Mouse (Mus musculus) hindbrain, embryonic 16.5 days (tissue): ENCODE data around the gene Trappc13. TPM values are rescaled to one million over a fixed set of nuclear protein-coding genes. Genes with fewer than 3 reads are reported as not detected.
A peak's percentile ranks its signal among the peaks of the same experiment; 100 is the strongest.

Experiments used
- ATAC-seq: fragments of 200-750 bp; cut with Nextera tagmentation; 2 replicates; pipeline ENCODE4 v1.8.0; 2017; ENCODE audit warnings: moderate TSS enrichment, moderate library complexity
- H3K27ac ChIP-seq: fragments of 300-500 bp; sonication (generic); 2 replicates; pipeline ENCODE4 v1.5.1; 2014; ENCODE audit warnings: low read depth, mild to moderate bottlenecking, control low read depth, low read length, moderate library complexity
- H3K27me3 ChIP-seq: fragments of 300-500 bp; sonication (generic); replicated peaks from 2 replicates; pipeline ENCODE4 v1.6.1; 2014; ENCODE audit warnings: low read length; ENCODE audit not compliant: control insufficient read depth, insufficient read depth
- H3K36me3 ChIP-seq: fragments of 300-500 bp; sonication (generic); 2 replicates; pipeline ENCODE4 v1.6.1; 2014; ENCODE audit warnings: mild to moderate bottlenecking, low read length, moderate library complexity, mixed read lengths; ENCODE audit not compliant: control insufficient read depth, insufficient read depth
- H3K4me1 ChIP-seq: fragments of 300-500 bp; sonication (generic); 2 replicates; pipeline ENCODE4 v1.6.1; 2014; ENCODE audit warnings: low read depth, low read length; ENCODE audit not compliant: control insufficient read depth, insufficient read depth
- H3K4me2 ChIP-seq: fragments of 300-500 bp; sonication (generic); 2 replicates; pipeline ENCODE4 v1.6.1; 2014; ENCODE audit warnings: mild to moderate bottlenecking, low read length, control low read depth, moderate library complexity
- H3K4me3 ChIP-seq: fragments of 300-500 bp; sonication (generic); 2 replicates; pipeline ENCODE4 v1.5.1; 2014; ENCODE audit warnings: mild to moderate bottlenecking, low read length, control low read depth, moderate library complexity
- H3K9ac ChIP-seq: fragments of 300-500 bp; sonication (generic); 2 replicates; pipeline ENCODE4 v1.6.1; 2014; ENCODE audit warnings: low read depth, mild to moderate bottlenecking, control low read depth, low read length, moderate library complexity
- H3K9me3 ChIP-seq: fragments of 300-500 bp; sonication (generic); 2 replicates; pipeline ENCODE4 v1.6.1; 2014; ENCODE audit warnings: mild to moderate bottlenecking, low read length, moderate library complexity; ENCODE audit not compliant: control insufficient read depth
- WGBS: fragments of 180-500 bp; shearing (Covaris S2); extraction: QIAGEN DNeasy Blood & Tissue Kit; methylation state at CpG from one replicate; pipeline ENCODE4 v1.1.7; 2014; 5-methylcytosine and 5-hydroxymethylcytosine counted together
- polyA plus RNA-seq: library from polyadenylated mRNA; unstranded; fragments of >200 nt; fragmentation: Nextera tagmentation; extraction: Ambion mirVana; gene quantifications from 2 replicates; pipeline ENCODE4 v1.2.1, GENCODE M21; 2015

Gene Trappc13
- polyA plus RNA-seq, 1 experiment from 2014 or later: 55.0 TPM

DNA sequence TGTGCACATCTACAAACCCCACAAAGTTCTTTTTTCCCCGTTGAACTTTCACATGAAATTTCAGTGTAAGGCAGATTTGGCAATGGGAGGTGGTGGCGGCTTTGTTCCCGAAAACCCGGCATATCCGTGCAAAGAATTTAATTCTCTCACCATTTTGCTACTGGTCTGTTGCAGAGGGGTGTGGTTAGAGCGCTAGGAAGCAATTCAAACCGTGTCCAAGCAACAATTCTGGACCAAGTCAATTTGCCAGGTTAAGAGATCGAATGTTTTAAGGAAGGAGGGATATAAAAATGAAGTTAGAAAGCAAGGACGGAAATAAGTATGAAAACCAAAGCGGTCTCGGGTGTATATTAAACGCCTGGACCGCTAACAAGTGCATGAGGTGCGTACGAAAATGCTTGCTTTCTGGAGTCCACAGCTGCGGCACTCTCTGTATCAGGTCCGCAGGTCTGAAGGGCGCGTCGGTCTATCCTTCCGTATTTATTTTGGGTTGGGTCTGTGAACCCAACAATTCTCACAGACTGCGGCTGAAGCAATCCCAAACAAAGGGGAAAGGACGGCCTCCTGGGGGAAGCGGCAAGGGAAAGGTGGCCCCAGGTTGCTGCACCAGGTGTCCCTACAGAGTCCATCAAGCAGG, 69.5 kb downstream of the Trappc13 start:
- peak overlapping the region; percentile 86 for H3K27ac ChIP-seq
- peak overlapping the region; percentile 83 for H3K9ac ChIP-seq
- H3K9me3 ChIP-seq: no peaks in the 10 kb centered on the region
- peaks cover under 1% of the 10 kb centered on the region; the same call in 1 of the 2 replicates for H3K36me3 ChIP-seq
- WGBS: under 1% methylated on average over 24 of the region's 24 CpGs
- peaks cover 13% of the 10 kb centered on the region for H3K4me1 ChIP-seq
- peak overlapping the region; percentile 88 for H3K4me2 ChIP-seq
- peak overlapping the region; percentile 82 for H3K4me3 ChIP-seq
- H3K27me3 ChIP-seq: no peaks in the 10 kb centered on the region
- no peak for ATAC-seq

DNA sequence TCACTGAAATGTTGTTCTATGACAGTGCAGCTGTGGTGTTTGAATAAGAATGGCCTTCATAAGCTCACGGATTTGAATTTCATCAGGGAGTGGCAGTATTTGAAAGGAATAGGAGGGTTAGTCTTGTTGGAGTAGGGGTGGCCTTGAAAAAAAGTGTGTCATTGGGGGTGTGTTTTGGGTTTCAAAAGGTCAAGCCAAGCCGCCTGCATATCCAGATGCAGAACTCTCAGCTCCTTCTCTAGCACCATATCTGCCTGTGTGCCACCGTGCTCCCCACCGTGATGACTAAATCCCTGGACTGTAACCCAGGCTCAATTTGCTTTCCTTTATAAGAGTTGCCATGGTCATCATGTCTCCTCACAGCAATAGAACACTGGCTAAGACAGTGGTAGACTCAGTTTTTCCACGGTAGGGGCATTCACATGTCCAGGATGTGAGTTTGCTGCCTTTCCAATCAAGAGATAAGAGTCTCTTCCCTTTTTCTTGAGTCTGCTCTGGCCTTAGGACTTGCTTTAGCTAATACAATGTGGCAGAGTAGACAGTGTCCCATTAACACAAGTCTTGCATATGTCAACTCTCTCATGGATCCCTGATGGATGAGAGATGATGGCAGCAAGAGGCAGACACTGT, 76.5 kb downstream of the Trappc13 start:
- H3K27ac ChIP-seq: no peak overlapping the region
- H3K4me1 ChIP-seq: no peaks in the 10 kb centered on the region
- no peaks in the 10 kb centered on the region for H3K27me3 ChIP-seq
- no peak overlapping the region for H3K9ac ChIP-seq
- no peaks in the 10 kb centered on the region; the same call in 1 of the 2 replicates for H3K36me3 ChIP-seq
- H3K4me2 ChIP-seq: no peak overlapping the region
- H3K4me3 ChIP-seq: no peak overlapping the region
- no peaks in the 10 kb centered on the region for H3K9me3 ChIP-seq
- ATAC-seq: no peak
- WGBS: 93% methylated on average over 5 of the region's 5 CpGs

DNA sequence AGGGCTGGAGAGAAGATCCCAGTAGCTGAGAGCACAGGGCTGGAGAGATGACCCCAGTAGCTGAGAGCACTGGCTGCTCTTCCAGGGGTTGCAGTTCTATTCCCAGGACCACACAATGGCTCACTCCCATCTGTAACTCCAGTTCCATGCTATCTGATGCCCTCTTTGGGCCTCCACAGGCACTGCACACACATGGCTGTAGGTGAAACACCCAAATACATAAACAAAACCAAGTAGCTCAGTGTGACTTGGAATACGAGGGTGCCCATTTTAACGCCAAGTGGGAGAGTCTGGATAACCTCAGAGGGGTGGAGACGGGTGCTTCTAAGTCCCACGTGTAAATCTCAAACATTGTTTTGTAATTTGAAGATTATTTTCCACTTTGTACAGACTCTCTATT, 77.9 kb downstream of the Trappc13 start:
- no peak overlapping the region for H3K4me2 ChIP-seq
- ATAC-seq: no peak
- H3K4me3 ChIP-seq: no peak overlapping the region
- no peaks in the 10 kb centered on the region; the same call in 1 of the 2 replicates for H3K36me3 ChIP-seq
- no peaks in the 10 kb centered on the region for H3K27me3 ChIP-seq
- WGBS: 91% methylated on average over 4 of the region's 4 CpGs
- no peak overlapping the region for H3K27ac ChIP-seq
- H3K9me3 ChIP-seq: no peaks in the 10 kb centered on the region
- H3K9ac ChIP-seq: no peak overlapping the region
- no peaks in the 10 kb centered on the region for H3K4me1 ChIP-seq

DNA sequence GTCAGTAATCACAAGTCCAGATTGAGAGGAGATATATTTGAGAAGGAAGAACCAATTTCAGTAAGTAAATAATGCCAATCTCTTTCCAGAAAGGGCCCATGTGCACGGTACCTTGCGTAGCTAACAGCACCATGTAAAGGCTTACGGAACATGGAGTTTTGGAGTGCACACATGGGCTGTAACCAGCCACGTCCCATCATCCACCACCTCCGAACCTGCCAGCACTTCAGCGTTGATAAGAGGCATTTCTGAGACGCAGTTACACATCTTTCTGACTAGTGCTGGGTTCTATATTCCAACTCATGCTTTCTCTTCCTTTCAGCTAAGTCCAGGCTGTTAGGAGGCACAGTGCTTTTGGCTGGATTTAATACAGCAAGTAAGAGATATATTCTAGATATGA, 81.1 kb downstream of the Trappc13 start:
- no peak overlapping the region for H3K4me3 ChIP-seq
- H3K9me3 ChIP-seq: no peaks in the 10 kb centered on the region
- H3K9ac ChIP-seq: no peak overlapping the region
- H3K4me2 ChIP-seq: no peak overlapping the region
- no peaks in the 10 kb centered on the region for H3K27me3 ChIP-seq
- no peaks in the 10 kb centered on the region for H3K36me3 ChIP-seq
- no peak overlapping the region for H3K27ac ChIP-seq
- H3K4me1 ChIP-seq: no peaks in the 10 kb centered on the region
- ATAC-seq: no peak
- WGBS: 94% methylated on average over 7 of the region's 7 CpGs

DNA sequence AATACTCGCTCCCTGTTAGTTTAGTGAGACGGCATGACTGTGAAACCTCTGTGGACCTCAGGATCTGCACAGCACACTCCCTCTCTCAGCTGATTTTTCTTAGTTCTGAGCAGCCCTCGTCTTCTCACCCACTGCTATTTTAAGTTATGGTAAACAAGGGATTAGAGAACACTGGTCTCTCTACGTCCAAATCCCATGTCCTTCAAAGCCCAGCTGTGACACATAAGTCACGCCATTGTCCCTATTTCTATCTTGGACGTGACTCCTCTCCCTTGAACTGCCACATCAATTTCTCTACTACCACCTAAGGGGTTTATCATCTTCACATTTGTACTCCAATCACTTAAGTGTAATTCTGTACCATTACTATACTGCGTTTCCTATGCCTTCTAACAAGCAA, 82.3 kb downstream of the Trappc13 start:
- Histone ChIP-seq H3K4me3 (no peak overlapping the region), H3K27ac (no peak overlapping the region), H3K27me3 (no peaks in the 10 kb centered on the region), H3K4me2 (no peak overlapping the region), H3K9ac (no peak overlapping the region), H3K9me3 (no peaks in the 10 kb centered on the region), H3K36me3 (no peaks in the 10 kb centered on the region), H3K4me1 (no peaks in the 10 kb centered on the region)
- WGBS: 66% methylated on average over 7 of the region's 7 CpGs
- no peak for ATAC-seq

DNA sequence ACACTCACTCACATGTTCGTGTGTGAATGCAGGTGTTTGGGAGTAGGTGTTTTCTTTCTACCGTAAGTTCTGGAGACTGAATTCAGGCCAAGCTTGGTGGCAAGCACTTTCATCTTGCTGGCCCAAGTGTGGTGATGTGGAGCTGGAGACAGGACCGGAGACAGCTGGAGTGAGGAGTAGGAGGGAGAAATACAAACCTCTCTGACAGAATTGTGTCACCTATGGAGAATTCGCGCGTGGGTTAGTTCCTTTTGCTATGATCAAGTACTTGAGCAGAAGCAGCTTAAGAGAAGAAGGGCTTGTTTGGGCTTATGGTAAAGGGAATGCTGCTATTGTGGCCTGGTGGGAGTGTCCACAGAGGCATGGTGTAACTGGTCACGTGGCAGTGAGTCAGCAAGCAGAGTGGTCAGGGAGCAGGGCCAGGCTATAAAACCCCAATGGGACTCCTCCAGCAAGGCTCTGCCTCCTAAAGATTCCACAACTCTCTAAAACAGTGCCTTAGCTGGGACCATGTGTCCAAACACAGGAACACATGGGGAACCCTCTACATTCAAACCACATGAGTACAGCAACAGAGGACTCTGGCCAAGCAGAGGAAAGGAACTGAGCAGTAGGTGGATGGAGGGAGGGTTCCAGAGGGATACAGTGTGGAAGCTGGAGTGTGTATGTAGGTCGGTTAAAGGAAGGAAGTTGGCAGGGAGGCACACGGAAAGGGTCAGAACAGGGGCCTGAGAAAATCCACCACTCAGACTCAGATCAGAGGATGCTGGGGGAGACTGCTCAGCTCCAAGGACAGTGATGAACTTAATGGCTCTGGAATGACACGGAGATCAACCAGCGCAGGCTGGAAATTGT, 83.5 kb downstream of the Trappc13 start:
- ATAC-seq: no peak
- Histone ChIP-seq H3K9ac (no peak overlapping the region), H3K9me3 (no peaks in the 10 kb centered on the region), H3K27me3 (no peaks in the 10 kb centered on the region), H3K36me3 (no peaks in the 10 kb centered on the region), H3K4me3 (no peak overlapping the region), H3K27ac (no peak overlapping the region), H3K4me2 (no peak overlapping the region), H3K4me1 (no peaks in the 10 kb centered on the region)
- WGBS: 81% methylated on average over 11 of the region's 11 CpGs

Other genes with a start within 250 kb of the Trappc13 start
- gene Nln, start 68.9 kb downstream of the Trappc13 start, polyA plus RNA-seq: 66.4 and 68.3 TPM in 2 replicates
- 32.5 and 34.0 TPM in 2 replicates for gene Sgtb, start 68.7 kb downstream of the Trappc13 start, polyA plus RNA-seq
- 35.0 and 35.3 TPM in 2 replicates for gene Trim23, start 328 bp upstream of the Trappc13 start, polyA plus RNA-seq
- 11.8 and 13.7 TPM in 2 replicates for gene Cenpk, start 50.1 kb upstream of the Trappc13 start, polyA plus RNA-seq
- gene Ppwd1, start 50.4 kb upstream of the Trappc13 start, polyA plus RNA-seq: 6.8 and 7.6 TPM in 2 replicates
- gene Adamts6, start 109.4 kb upstream of the Trappc13 start, polyA plus RNA-seq: 1.2 and 1.8 TPM in 2 replicates